Mouse (Mus musculus): ENCODE measurements around the gene Palm3. TPM values are rescaled to one million over a fixed set of nuclear protein-coding genes. Genes with fewer than 3 reads are reported as not detected.
A peak's percentile ranks its signal among the peaks of the same experiment; 100 is the strongest.

Palm3 gene
- polyA plus RNA-seq, 1 experiment from 2014 or later, result 3.5 TPM

GRCm38 (mm10) chr8:84042948-84043342, 21.7 kb downstream of the Palm3 start:
- no peaks in the 10 kb centered on the region for H3K9me3 ChIP-seq (ENCODE audit: control insufficient read depth, low read length)
- H3K36me3 ChIP-seq (ENCODE audit: control insufficient read depth, insufficient read depth, low read length), result no peaks in the 10 kb centered on the region
- H3K27me3 ChIP-seq (ENCODE audit: control insufficient read depth, insufficient read depth, low read length), result peaks cover 44% of the 10 kb centered on the region
- peak; percentile 19 for DNase-seq (ENCODE audit: low spot score)
- peaks cover 3% of the 10 kb centered on the region; the same call in 1 of the 2 replicates for H3K4me1 ChIP-seq (replicated peaks; ENCODE audit: control insufficient read depth, insufficient read depth, low read length)
- H3K9ac ChIP-seq (ENCODE audit: low read depth, low read length), result no peak overlapping the region
- no peak overlapping the region for H3K4me2 ChIP-seq (replicated peaks; ENCODE audit: low read depth, low read length)
- 36% methylated on average over 12 of the region's 12 CpGs for WGBS
- H3K27ac ChIP-seq (ENCODE audit: low read depth, low read length), result no peak overlapping the region
- ATAC-seq (ENCODE audit: low FRiP score), result no peak
- H3K4me3 ChIP-seq (ENCODE audit: low read depth, low read length), result no peak overlapping the region

GRCm38 (mm10) chr8:84044103-84044502, 22.8 kb downstream of the Palm3 start:
- H3K9me3 ChIP-seq (ENCODE audit: control insufficient read depth, low read length), result no peaks in the 10 kb centered on the region
- H3K36me3 ChIP-seq (ENCODE audit: control insufficient read depth, insufficient read depth, low read length), result no peaks in the 10 kb centered on the region
- H3K4me2 ChIP-seq (replicated peaks; ENCODE audit: low read depth, low read length), result no peak overlapping the region
- H3K27ac ChIP-seq (ENCODE audit: low read depth, low read length), result no peak overlapping the region
- peak; percentile 29 for DNase-seq (ENCODE audit: low spot score)
- WGBS, result 2% methylated on average over 7 of the region's 7 CpGs
- H3K4me3 ChIP-seq (ENCODE audit: low read depth, low read length), result no peak overlapping the region
- H3K4me1 ChIP-seq (replicated peaks; ENCODE audit: control insufficient read depth, insufficient read depth, low read length), result peaks cover 3% of the 10 kb centered on the region; the same call in 1 of the 2 replicates
- no peak for ATAC-seq (ENCODE audit: low FRiP score)
- H3K9ac ChIP-seq (ENCODE audit: low read depth, low read length), result no peak overlapping the region
- peaks cover 44% of the 10 kb centered on the region for H3K27me3 ChIP-seq (ENCODE audit: control insufficient read depth, insufficient read depth, low read length)

- Histone ChIP-seq H3K27me3 (ENCODE audit: control insufficient read depth, insufficient read depth, low read length) (peaks cover 44% of the 10 kb centered on the region), H3K4me3 (ENCODE audit: low read depth, low read length) (no peak within 1 kb of the TSS), H3K4me1 (replicated peaks; ENCODE audit: control insufficient read depth, insufficient read depth, low read length) (peaks cover 3% of the 10 kb centered on the region; the same call in 1 of the 2 replicates), H3K4me2 (replicated peaks; ENCODE audit: low read depth, low read length) (no peak within 1 kb of the TSS), H3K36me3 (ENCODE audit: control insufficient read depth, insufficient read depth, low read length) (no peaks in the 10 kb centered on the region), H3K9me3 (ENCODE audit: control insufficient read depth, low read length) (no peaks in the 10 kb centered on the region), H3K27ac (ENCODE audit: low read depth, low read length) (no peak within 1 kb of the TSS), H3K9ac (ENCODE audit: low read depth, low read length) (no peak within 1 kb of the TSS)
- no peak for ATAC-seq (ENCODE audit: low FRiP score)
- 9% methylated on average over 9 of the region's 9 CpGs for WGBS
- DNase-seq (ENCODE audit: low spot score), result no peak
These were observed 23.6 kb downstream of the Palm3 start, which contains the start of gene Rln3 for GRCm38 (mm10) chr8:84044900-84045299. Gene Rln3 (minus strand): TSS chr8:84045000.

GRCm38 (mm10) chr8:84046505-84046904, 25.2 kb downstream of the Palm3 start:
- Histone ChIP-seq H3K4me2 (replicated peaks; ENCODE audit: low read depth, low read length) (no peak overlapping the region), H3K27ac (ENCODE audit: low read depth, low read length) (no peak overlapping the region), H3K36me3 (ENCODE audit: control insufficient read depth, insufficient read depth, low read length) (no peaks in the 10 kb centered on the region), H3K4me1 (replicated peaks; ENCODE audit: control insufficient read depth, insufficient read depth, low read length) (peaks cover 3% of the 10 kb centered on the region; the same call in 1 of the 2 replicates), H3K27me3 (ENCODE audit: control insufficient read depth, insufficient read depth, low read length) (peaks cover 39% of the 10 kb centered on the region), H3K4me3 (ENCODE audit: low read depth, low read length) (no peak overlapping the region), H3K9me3 (ENCODE audit: control insufficient read depth, low read length) (no peaks in the 10 kb centered on the region), H3K9ac (ENCODE audit: low read depth, low read length) (no peak overlapping the region)
- 86% methylated on average over 3 of the region's 3 CpGs for WGBS
- ATAC-seq (ENCODE audit: low FRiP score) (no peak), DNase-seq (ENCODE audit: low spot score) (no peak)

- no peak overlapping the region for H3K27ac ChIP-seq (ENCODE audit: low read depth, low read length)
- DNase-seq (ENCODE audit: low spot score), result no peak
- no peaks in the 10 kb centered on the region for H3K9me3 ChIP-seq (ENCODE audit: control insufficient read depth, low read length)
- H3K4me1 ChIP-seq (replicated peaks; ENCODE audit: control insufficient read depth, insufficient read depth, low read length), result no peaks in the 10 kb centered on the region; the same call in 1 of the 2 replicates
- H3K36me3 ChIP-seq (ENCODE audit: control insufficient read depth, insufficient read depth, low read length), result no peaks in the 10 kb centered on the region
- H3K4me2 ChIP-seq (replicated peaks; ENCODE audit: low read depth, low read length), result no peak overlapping the region
- WGBS, result 85% methylated on average over 5 of the region's 5 CpGs
- H3K4me3 ChIP-seq (ENCODE audit: low read depth, low read length), result no peak overlapping the region
- no peak overlapping the region for H3K9ac ChIP-seq (ENCODE audit: low read depth, low read length)
- peaks cover 23% of the 10 kb centered on the region for H3K27me3 ChIP-seq (ENCODE audit: control insufficient read depth, insufficient read depth, low read length)
- no peak for ATAC-seq (ENCODE audit: low FRiP score)
These were observed 26.9 kb downstream of the Palm3 start for GRCm38 (mm10) chr8:84048171-84048570.

GRCm38 (mm10) chr8:84052746-84053145, 31.5 kb downstream of the Palm3 start:
- H3K4me2 ChIP-seq (replicated peaks; ENCODE audit: low read depth, low read length), result no peak overlapping the region
- no peak overlapping the region for H3K27ac ChIP-seq (ENCODE audit: low read depth, low read length)
- WGBS, result 86% methylated on average over 3 of the region's 3 CpGs
- DNase-seq (ENCODE audit: low spot score) (no peak), ATAC-seq (ENCODE audit: low FRiP score) (no peak)
- no peaks in the 10 kb centered on the region for H3K27me3 ChIP-seq (ENCODE audit: control insufficient read depth, insufficient read depth, low read length)
- H3K4me3 ChIP-seq (ENCODE audit: low read depth, low read length), result no peak overlapping the region
- H3K4me1 ChIP-seq (replicated peaks; ENCODE audit: control insufficient read depth, insufficient read depth, low read length), result no peaks in the 10 kb centered on the region
- no peaks in the 10 kb centered on the region for H3K9me3 ChIP-seq (ENCODE audit: control insufficient read depth, low read length)
- no peaks in the 10 kb centered on the region for H3K36me3 ChIP-seq (ENCODE audit: control insufficient read depth, insufficient read depth, low read length)
- H3K9ac ChIP-seq (ENCODE audit: low read depth, low read length), result no peak overlapping the region

- H3K9ac ChIP-seq (ENCODE audit: low read depth, low read length), result no peak overlapping the region
These were observed 32.0 kb downstream of the Palm3 start for GRCm38 (mm10) chr8:84053229-84053628.

GRCm38 (mm10) chr8:84057827-84058226, 36.6 kb downstream of the Palm3 start:
- ATAC-seq (ENCODE audit: low FRiP score) (no peak), DNase-seq (ENCODE audit: low spot score) (no peak)
- Histone ChIP-seq H3K4me2 (replicated peaks; ENCODE audit: low read depth, low read length) (no peak overlapping the region), H3K4me3 (ENCODE audit: low read depth, low read length) (no peak overlapping the region), H3K27me3 (ENCODE audit: control insufficient read depth, insufficient read depth, low read length) (no peaks in the 10 kb centered on the region), H3K4me1 (replicated peaks; ENCODE audit: control insufficient read depth, insufficient read depth, low read length) (no peaks in the 10 kb centered on the region), H3K9ac (ENCODE audit: low read depth, low read length) (no peak overlapping the region), H3K9me3 (ENCODE audit: control insufficient read depth, low read length) (no peaks in the 10 kb centered on the region), H3K27ac (ENCODE audit: low read depth, low read length) (no peak overlapping the region), H3K36me3 (ENCODE audit: control insufficient read depth, insufficient read depth, low read length) (no peaks in the 10 kb centered on the region)
- WGBS, result 86% methylated on average over 1 of the region's 1 CpGs

More at GRCm38 (mm10) chr8:84053229-84053628, 32.0 kb downstream of the Palm3 start:
- H3K36me3 ChIP-seq (ENCODE audit: control insufficient read depth, insufficient read depth, low read length), result no peaks in the 10 kb centered on the region
- H3K4me2 ChIP-seq (replicated peaks; ENCODE audit: low read depth, low read length), result no peak overlapping the region
- no peaks in the 10 kb centered on the region for H3K4me1 ChIP-seq (replicated peaks; ENCODE audit: control insufficient read depth, insufficient read depth, low read length)
- H3K4me3 ChIP-seq (ENCODE audit: low read depth, low read length), result no peak overlapping the region
- no peak for ATAC-seq (ENCODE audit: low FRiP score)
- H3K9me3 ChIP-seq (ENCODE audit: control insufficient read depth, low read length), result no peaks in the 10 kb centered on the region
- no peaks in the 10 kb centered on the region for H3K27me3 ChIP-seq (ENCODE audit: control insufficient read depth, insufficient read depth, low read length)
- no peak overlapping the region for H3K27ac ChIP-seq (ENCODE audit: low read depth, low read length)
- DNase-seq (ENCODE audit: low spot score), result no peak
- 96% methylated on average over 5 of the region's 5 CpGs for WGBS

GRCm38 (mm10) chr8:84059226-84059625, 38.0 kb downstream of the Palm3 start:
- H3K9me3 ChIP-seq (ENCODE audit: control insufficient read depth, low read length), result no peaks in the 10 kb centered on the region
- H3K4me2 ChIP-seq (replicated peaks; ENCODE audit: low read depth, low read length), result no peak overlapping the region
- ATAC-seq (ENCODE audit: low FRiP score) (no peak), DNase-seq (ENCODE audit: low spot score) (no peak)
- no peak overlapping the region for H3K4me3 ChIP-seq (ENCODE audit: low read depth, low read length)
- no peaks in the 10 kb centered on the region for H3K36me3 ChIP-seq (ENCODE audit: control insufficient read depth, insufficient read depth, low read length)
- H3K27ac ChIP-seq (ENCODE audit: low read depth, low read length), result no peak overlapping the region
- H3K9ac ChIP-seq (ENCODE audit: low read depth, low read length), result no peak overlapping the region
- WGBS, result 98% methylated on average over 2 of the region's 2 CpGs
- H3K27me3 ChIP-seq (ENCODE audit: control insufficient read depth, insufficient read depth, low read length), result no peaks in the 10 kb centered on the region
- no peaks in the 10 kb centered on the region for H3K4me1 ChIP-seq (replicated peaks; ENCODE audit: control insufficient read depth, insufficient read depth, low read length)
